Mouse (Mus musculus) thymus, postnatal 4 days (tissue): ENCODE results near the gene Map2.

Source experiments
- DNase-seq: peaks from one replicate; pipeline ENCODE4 v3.0.0; 2021

The Map2 gene

DNA sequence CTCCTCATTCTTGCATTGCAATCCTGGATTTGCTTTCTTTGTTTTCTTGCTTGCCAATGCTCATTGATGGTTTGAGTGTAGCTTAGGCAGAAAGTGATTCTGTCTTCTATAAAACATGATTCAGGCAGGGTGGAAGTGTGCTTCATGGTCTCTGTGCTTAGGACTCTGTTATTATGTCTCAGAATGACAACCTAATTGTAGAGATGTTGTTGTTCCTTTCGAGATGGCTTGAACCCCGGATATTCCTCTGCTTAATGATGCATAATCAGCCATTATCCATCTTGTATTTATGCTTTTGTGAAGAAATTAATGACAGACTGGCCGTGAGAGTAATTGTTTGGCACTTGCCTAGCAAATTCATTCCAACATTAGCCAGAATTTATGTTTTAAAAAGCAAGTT is 31.8 kb downstream of the Map2 start:
- no peak for DNase-seq

DNA sequence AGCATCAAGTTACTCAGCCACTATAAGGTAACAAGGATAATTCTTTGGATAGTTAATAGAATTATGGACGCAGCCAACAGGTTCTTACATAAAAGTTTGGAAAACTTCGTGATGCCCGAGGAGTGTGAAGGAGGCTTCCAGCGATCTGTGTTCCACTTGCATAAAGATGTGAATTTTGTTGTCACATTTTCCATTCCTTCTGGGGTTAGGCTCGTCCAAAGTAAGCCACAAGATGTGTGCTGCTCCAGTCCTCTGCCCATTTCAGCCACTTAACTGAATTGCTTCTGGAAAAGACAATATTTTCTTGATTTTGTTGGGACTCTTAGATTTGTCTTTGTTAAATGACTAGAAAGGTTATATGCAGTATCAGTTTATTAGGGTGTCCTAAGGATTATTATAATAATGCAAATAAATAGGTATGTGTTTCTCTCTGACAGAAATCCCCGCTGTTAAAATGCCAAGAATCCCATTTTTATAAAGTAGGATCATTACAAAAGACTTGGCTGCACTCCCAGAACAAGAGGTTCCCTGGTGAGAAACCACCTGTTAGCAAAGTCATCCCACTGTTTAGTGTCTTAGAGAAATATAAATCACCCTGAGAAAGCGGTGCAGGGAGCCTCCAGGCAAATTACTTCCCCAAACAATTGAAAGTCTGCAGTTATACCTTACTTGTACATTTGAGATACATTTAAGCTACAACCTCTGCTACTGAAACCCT is 36.2 kb downstream of the Map2 start:
- DNase-seq, result no peak

DNA sequence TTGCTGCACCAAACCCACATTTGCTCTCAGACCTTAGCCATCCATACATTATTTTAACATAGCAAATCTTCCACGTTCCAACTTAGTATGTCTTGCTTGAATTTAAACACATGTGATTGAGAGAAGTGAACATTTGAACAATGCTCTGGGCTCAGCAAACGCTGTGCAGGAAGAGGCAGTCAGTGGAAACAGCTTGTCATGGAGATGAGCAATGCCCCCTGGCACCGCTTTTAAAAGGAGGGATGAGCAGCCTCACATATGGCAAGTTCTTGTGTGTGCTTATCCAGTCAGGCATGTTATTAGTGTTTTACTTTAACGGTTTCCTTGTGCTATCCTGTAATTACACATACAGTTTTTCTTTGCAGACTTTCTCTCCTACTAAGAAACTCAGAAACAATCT is 46.4 kb downstream of the Map2 start:
- no peak for DNase-seq

DNA sequence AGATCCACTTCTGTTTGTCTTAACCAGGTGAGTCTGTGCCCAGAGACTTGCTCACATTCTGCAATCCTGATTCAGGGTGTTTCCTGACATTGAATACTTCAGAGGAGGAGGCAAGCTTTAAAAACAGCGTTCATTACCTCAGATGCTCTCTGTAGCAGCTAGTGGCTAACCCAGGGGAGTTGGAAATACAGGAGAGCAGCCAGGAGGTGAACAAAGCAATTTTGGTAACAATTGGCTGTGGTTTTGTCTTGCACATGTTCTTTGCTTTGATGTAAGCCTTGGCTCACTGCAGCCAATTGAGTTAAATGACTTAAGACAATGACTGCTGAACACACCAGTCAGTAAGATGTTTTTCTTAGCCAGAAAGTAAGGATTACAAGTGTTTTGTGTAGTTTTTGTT is 48.3 kb downstream of the Map2 start:
- no peak for DNase-seq

DNA sequence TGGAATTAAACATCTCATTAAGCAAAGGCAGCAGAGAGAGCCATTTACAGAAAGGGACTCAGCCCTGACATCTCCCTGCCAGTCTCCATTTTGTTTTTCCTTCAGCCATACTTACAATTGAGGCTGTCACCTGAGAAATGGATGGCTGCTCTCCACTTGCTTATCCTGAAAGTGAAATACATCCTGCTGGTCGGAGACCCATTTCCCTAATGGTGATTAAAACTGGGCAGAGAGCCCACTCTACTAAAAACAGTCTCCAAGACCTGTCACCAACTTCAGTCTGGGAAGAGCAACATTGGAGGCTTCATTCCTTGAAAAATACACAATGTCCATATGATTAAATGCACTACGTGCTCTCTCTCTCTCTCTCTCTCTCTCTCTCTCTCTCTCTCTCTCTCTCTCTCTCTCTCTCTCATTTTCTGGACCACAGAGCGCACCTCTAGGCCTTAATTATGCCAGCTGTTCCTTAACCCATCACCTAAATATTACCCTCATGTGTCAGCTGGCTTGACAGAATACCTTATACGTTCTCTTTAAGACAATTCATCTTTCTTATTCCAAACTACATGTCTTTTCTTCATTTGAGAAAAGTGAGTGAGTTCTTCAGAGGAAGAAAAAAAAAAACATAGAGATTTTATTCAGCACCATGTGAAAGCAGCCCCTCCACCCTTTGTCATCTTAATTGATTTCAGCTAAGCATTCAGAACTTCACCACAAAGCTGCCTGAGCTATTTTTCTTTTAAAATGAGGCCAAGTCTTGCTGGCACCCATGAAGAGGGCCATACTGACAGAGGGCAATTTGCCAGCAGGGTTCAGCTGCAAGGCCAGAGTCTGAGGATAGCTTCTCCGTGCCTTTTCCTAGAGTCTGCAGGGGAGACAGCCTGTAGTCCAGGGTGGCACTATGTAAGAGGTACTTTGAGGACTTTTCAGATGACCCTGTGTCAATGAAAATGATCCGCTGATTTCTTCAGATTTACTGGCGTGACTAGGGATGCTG is 51.6 kb downstream of the Map2 start:
- no peak for DNase-seq

DNA sequence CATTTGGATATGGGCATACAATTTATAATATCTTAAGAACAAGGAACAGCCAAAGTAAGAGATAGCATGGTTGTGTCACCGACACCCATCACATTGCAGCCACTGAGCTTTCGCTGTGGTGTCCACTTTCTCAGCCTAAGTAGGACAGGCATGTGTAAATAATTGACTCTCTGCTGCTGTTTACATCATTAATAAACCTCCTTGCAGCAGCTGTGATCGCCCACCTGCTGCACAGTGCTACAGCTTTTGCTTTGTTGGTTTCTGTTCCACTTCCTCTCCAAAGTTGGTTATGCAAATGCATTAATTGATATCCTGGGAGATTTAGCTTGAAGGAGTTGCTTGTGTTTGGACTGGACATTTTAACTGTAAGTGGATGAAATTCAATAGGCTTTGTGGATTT is 53.1 kb downstream of the Map2 start:
- no peak for DNase-seq

DNA sequence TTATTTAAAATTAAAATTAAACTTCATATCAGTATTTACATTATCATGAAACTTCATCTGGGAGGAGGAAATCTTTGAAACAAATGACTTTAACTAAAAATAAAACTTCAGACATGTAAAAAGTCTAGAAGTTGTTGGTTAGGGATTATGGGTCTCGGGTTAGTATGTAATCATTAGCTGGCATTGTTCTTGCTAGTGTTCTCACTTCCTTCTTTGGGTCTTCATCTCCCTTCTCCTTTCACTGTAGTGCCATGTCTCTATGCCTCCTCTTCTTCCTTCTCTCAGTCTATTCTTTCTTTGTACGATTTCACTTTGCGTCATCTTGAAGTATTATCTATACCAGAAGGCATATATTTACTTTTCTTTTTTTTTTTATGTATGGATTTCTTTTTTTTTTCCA is 55.3 kb downstream of the Map2 start:
- DNase-seq, result no peak

DNA sequence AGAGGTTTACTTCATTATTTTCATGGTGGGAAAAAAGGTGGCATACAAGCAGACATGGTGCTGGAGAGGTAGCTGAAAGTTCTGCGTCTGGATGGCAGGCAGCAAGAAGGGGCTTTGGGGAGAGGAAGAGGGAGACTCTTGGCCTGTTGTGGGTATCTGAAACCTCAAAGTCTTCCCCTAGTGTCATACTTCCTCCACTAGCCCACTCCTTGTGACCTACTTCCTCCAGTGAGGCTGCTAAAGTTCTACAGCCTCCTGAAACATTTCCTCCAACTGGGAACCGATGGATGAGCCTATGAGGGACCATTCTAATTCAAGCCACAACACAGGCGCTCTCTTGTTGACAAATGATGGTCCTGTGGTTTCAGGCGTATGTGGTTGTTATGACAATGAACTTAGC is 56.9 kb downstream of the Map2 start:
- DNase-seq, result no peak

DNA sequence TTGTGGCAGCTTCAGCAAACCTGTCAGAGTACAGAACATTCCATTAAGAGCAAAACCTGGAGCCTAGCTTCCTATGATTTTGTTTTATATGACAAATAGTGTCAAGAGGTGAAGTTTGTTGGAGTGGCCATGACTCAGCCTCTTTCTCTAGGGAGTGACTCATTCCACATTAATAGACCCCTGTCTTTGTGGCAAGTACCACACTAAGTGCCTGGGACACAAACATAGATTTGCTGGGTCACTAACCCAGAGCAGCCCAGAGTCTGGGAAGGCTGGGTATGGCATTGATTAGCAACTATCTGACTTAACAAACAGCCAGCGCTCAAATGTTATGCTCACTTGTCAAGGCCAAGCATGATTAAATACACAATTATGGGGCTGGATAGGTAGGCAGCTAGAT is 69.8 kb downstream of the Map2 start:
- no peak for DNase-seq

DNA sequence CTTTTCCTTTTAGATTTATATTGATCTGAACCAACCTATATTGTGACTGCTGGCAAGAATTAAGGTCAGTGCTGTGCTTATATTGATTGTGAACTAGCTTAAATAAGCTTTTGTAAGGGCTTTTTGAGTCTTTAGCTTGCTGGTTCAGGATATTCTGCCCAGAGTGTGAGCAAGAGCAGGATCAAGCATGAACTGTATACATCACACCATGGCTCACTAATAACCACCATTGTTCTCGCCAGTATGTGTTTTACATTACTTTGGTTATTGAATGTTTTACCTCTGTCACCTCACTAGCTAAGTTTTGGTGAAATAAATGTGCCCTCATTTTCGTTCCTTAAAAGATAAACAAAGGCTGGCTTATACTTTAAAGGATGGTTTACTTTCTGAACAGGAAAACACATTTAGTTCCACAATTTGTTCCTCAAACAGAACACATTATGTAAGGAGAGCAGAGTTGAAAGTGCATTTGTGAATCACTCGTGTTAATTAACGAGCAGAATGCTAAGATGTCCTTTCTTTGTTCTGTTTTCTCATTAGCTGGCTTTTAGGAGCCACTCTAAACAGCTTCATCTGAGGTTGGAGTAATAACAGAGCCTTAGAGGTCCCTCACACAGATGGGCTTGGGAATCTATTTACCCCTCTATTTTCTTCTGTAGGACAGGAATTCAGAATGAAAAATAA is 76.7 kb downstream of the Map2 start:
- no peak for DNase-seq

DNA sequence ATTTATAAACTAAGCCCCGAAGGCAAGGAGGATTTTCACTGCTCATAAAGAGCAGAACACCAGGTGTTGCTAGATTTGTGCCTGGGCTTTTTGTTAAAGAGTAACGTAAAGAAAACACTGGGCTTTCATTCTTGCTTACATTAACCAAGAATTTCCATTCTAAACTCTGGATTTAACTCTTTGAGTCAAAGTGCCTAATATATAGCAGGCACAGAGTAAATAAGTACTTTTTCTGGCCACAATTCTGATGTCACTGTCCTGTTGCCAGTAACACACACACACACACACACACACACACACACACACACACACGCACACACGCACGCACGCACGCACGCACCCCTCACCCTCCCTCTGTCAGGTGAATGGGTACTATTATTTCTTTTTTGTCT is 77.3 kb downstream of the Map2 start:
- DNase-seq, result no peak

DNA sequence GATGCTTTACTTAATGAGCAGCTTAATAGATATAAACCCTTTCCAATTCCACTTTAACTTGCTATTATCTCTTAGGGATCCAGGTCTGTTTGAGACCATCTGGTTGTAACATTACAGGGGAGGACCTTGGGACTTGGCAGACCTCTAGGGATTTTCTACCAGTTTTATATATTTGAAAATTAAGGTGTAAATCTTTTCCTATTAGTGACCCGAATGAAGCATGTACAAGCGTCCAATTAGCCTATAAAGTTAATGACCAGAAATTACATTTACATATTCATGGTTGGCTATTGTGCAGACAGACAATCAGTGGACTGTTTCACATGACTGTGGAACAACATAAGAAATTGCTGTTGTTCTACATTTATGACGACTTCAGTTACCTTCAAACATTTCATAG is 88.1 kb downstream of the Map2 start:
- no peak for DNase-seq

DNA sequence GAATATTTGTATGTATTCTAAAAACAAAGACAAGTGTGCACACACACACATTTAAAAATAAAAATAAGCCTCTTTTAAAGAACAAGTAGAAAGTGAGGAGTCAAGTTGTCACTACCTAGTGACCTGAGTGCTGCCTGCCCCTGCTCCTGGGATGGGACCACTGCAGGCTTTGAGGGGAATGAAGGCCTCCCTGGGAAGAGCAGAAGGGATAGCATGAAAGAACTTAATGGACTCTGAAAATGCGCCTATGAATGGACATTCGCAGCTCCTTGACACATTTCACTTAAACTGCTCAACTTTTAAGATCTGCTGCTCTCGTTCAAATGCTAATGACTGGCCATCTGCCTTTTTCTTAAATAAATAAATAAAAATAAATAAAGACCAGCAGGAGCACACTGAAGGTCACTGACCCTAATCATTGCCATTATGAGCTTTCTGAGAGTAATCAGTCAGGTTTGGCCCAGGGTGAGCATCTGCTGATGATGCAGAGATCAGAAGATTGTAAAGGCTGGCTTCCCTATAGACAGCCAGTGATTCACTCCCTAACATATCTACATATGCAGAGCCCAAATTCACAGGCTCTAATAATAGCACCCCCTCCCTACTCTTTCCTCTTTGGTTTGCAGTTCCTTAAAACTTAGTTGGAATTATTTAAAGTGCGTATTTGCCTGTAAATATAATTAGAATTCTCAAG is 91.3 kb downstream of the Map2 start:
- DNase-seq, result no peak

DNA sequence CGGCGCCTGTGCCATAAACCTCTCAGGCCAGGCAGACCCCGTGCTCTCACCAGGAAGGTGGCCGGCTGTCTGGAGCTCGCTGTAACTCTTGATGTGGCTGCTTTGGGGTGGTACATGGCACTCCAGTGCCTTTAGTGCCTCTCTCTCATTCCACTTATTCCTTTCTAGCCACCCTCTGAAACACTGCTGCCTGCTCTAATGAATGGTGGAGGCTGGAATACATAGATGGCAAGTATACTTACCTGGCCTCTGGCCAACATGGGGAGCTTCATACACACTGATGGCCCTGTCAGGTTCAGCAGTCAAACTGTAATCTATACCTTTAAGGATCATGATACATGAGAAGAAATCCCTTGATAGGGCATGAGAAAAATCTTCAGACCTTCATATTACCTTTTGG is 102.6 kb downstream of the Map2 start:
- no peak for DNase-seq

DNA sequence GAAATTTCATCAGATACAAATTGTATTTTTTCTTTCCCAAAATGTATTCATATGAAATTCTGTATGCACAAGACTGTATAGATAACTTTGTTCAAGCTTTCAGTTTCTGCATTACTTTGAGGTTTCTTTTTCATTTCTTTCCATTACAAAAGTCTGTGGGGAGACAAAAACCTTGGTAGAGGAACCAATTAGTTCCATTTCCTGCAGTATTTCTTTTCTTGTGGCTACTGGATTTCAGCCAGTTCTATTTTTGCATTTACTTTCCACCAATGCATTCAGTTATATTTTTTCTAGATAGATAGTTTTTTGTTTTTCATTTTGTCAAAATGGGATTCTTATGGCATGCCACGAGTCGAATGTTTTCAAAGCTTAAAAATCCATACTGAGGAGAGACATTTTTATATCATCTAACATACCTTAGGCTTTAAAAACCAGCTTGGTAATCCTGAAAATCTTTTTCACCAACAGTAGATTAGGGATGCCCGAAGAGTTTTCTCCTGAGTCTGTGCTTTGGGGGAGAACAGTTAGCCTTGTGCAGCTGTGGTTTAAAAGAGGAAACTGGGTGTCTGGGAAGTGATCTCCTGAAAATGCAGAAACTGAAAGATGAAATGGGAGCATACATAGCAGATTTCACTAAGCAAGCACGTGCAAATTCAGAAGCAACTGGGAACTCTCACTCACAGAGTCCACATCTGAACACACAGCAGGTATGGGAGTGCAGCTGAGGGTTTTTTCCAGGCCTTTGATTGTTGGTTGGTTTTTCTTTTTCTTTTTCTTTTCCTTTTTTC is 104.3 kb downstream of the Map2 start:
- no peak for DNase-seq

DNA sequence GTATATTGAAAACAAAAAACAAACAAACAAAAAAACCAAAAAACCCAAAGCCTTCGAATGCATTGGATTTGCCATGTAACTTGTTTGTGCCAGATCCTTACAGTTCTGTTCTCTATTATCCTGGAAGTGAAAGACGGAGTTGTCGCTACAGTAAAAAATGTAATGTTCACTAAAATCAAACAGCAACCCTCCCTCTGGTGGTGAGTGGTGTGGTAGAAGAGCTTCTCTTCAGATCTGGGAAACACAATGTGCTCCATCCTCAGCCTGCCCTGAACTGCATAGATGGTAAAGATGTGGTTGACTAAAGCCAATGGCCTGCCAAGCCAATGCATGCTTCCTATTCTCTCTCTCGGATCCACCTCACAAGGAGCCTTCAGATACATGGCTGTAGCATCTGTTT is 105.1 kb downstream of the Map2 start:
- DNase-seq, result no peak

DNA sequence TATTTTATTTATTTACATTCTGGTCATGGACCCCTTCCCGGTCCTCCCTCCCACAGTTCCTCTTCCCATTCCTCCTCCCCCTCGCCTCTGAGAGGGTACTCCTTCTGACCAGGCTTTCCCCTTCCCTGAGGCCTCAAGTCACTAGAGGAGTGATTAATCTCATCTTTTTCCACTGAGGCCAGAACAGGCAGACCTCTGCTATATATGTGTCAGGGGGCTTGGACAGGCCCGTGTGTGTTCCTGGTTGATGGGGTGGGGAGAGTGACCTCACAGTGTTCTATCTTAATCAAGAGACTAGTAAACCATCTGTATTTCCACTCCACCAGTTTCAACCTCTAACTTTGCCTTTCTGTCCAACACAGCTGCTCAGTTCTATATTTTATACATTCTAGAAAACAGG is 107.4 kb downstream of the Map2 start:
- no peak for DNase-seq

DNA sequence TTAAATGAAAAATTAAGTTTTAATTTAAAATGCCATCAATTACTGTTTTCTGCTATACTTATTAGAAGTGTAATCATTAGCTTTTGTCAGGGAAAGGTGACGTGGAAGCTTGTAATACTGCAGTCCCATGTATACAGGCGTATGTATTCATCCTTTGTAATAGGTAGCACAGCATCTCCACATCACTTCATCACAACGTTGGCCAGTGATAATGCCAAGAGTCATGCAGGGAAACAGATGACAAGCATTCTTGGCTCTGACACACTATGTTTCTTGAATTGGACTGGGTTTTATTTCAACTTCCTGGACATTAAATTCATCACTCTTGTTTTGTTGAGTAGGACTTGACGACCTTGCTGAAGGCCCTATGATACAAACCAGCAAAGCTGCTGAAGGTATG is 113.9 kb downstream of the Map2 start:
- DNase-seq, result no peak

DNA sequence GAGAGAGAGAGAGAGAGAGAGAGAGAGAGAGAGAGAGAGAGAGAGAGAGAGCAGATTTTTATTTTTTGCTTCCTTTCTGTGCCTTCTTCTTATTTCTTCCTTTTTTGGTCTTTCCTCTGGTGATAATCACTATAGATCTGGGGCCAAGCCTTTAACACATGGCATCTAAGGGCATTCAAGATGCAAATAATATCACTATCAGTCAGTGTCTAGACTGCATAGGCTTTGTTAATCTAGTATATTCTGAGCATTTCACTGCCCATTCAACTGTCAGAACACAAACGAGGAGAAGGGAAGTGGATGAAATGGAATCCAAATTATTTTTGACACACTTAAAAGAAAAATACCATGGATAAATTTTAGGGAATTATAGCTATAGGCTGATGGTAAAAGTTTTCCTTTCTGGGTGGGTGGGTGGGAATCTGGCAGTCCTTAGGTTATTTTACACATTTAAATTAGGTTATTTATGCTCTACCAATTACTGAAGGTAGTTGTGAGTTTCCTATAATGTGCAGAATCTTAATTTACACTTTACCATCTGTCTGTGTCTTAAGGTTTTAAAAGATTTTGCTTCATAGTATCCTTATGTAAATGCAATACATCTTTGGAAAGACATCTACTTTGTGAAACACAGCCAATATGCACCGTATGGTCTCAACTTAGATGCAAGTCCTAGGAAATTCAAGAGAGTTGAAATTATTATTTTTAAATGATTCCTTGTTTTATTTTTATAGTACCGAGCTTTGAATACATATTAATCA is 117.2 kb downstream of the Map2 start:
- DNase-seq, result no peak

DNA sequence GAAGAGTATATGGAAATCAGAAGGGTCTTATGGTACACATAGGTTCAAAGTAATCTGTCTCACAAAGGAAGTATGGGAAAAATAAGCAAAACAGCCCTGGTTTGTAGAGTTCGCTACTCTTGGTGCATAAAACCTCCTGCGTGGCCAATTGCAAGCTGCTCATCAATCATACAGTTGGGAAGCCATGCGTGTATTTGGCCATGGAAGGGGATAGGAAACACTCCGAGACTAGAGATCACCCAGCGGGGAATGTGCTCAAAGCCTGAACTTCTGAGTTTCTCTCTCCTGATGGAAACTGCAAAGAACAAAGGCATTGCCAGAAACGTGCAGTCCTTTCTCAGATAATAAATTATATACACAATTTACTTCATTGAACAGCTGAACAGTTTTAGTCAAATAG is 124.3 kb downstream of the Map2 start:
- DNase-seq, result no peak

DNA sequence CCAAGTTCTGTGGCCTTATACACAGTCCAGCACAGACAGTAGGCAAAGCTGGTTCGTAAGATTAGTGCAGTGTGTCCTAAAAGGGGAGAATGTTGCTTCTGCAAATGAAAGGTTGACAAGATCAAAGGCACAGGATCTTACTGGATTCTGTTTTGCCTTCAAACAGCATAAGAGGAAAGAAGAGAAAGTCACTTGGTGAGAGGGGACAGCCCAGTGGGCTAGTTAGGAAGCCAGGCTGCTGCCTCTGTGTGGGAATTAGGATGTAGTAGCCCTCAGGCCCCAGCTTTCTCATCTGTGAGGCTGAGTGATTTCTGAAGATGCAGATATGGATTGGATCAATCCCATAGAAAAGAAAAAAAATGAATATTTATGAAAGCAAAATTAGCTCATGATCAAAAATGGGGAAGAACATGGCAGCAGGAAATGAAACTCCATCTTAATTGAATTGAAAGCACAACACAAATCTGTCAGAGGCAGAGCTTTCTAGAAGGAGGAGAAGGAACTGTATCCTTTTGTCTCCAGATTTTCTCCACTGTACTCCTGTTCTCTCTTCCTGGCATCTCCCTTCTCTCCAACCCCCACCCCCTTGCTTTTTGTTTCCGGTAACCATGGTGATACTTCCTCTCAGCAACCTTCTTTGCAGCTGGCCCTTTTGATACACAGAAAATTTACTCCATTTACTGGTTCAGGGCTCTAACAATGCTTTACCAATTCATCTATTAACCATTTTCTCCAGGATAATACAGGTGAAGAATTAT is 145.5 kb downstream of the Map2 start:
- DNase-seq, result no peak
